Mouse (Mus musculus) heart, embryonic 12.5 days (tissue): ENCODE data around the gene Zfp511. TPM values are rescaled to one million over a fixed set of nuclear protein-coding genes. Genes with fewer than 3 reads are reported as not detected.

Source experiments
- ATAC-seq: fragments of 200-750 bp; cut with Nextera tagmentation; 2 replicates; pipeline ENCODE4 v1.8.0; 2017; ENCODE audit warnings: moderate TSS enrichment, moderate library complexity; ENCODE audit not compliant: insufficient number of reproducible peaks, low FRiP score
- H3K27ac ChIP-seq: fragments of 300-500 bp; sonication (generic); 2 replicates; pipeline ENCODE4 v1.5.1; 2016; ENCODE audit warnings: mild to moderate bottlenecking, moderate library complexity; ENCODE audit not compliant: poor library complexity, severe bottlenecking
- H3K27me3 ChIP-seq: fragments of 300-500 bp; sonication (generic); replicated peaks from 2 replicates; pipeline ENCODE4 v1.6.1; 2016; ENCODE audit warnings: mild to moderate bottlenecking, moderate library complexity
- H3K36me3 ChIP-seq: fragments of 300-500 bp; sonication (generic); 2 replicates; pipeline ENCODE4 v1.6.1; 2016; ENCODE audit warnings: mild to moderate bottlenecking, moderate library complexity
- H3K4me1 ChIP-seq: fragments of 300-500 bp; sonication (generic); replicated peaks from 2 replicates; pipeline ENCODE4 v1.6.1; 2016; ENCODE audit warnings: mild to moderate bottlenecking
- H3K4me2 ChIP-seq: fragments of 300-500 bp; sonication (generic); 2 replicates; pipeline ENCODE4 v1.6.1; 2016; ENCODE audit warnings: mild to moderate bottlenecking, moderate library complexity
- H3K4me3 ChIP-seq: fragments of 300-500 bp; sonication (generic); 2 replicates; pipeline ENCODE4 v1.5.1; 2016; ENCODE audit warnings: mild to moderate bottlenecking
- H3K9ac ChIP-seq: fragments of 300-500 bp; sonication (generic); 2 replicates; pipeline ENCODE4 v1.6.1; 2016; ENCODE audit warnings: mild to moderate bottlenecking, moderate library complexity
- H3K9me3 ChIP-seq: fragments of 300-500 bp; sonication (generic); replicated peaks from 2 replicates; pipeline ENCODE4 v1.6.1; 2016; ENCODE audit warnings: mild to moderate bottlenecking, moderate library complexity
- WGBS: fragments of 180-500 bp; shearing (Covaris S2); methylation state at CpG from one replicate; pipeline ENCODE4 v1.1.7; 2016; 5-methylcytosine and 5-hydroxymethylcytosine counted together
- polyA plus RNA-seq: library from polyadenylated mRNA; unstranded; fragments of >200 nt; fragmentation: Nextera tagmentation; extraction: Ambion mirVana; gene quantifications from 2 replicates; pipeline ENCODE4 v1.2.1, GENCODE M21; 2016

The Zfp511 gene
- 30.9 and 37.1 TPM in 2 replicates for polyA plus RNA-seq

DNA sequence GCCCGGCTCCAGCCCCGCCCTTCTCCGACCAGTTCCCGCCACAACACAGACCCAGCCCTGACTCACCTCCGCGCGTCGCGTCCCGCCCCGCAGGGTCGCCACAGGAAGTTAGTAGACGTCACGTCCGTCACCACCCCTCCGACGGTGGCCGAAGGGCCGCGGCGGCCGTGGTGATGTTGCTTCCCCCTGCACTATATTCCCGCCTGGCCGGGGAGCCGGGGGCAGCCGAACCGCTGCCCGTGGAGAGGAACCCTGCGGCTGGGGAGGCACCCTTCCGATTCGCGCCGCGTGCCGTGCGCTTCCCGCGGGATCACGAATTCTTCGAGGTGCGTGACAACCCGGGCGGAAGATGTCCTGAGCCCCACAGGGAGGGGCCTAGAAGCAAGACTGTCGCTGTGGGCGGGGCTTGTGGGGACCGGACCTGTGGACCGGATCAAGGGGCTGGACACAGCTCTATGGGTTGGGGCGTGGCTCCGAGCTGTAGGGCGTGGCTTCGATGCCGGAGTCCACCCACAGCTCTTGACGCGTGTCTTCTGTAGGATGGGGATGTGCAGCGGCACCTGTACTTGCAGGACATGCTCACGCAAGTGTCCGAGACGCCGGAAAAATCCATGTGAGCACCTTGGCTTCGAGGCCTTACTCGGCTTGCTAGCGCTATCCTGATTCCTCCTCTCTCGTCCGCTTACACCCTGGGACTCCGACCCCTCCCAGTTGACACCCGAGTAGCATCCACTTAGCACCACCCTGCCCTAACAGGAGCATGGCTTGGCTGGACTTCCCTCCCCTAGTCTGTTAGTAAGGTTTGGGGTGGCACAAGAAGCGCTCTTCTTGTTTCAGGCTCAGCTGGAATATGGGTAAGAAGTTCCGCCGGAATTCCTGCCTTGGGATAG lies at the start of gene Zfp511, which contains the start of gene Tubgcp2:
Zfp511 (plus strand) TSS at position 111 of the 890 bp plus-strand sequence.
Tubgcp2 (minus strand) TSS at position 389 of the 890 bp plus-strand sequence.
- H3K27ac ChIP-seq, result peak within 1 kb of the TSS; percentile 78
- H3K4me1 ChIP-seq, result peaks cover 19% of the 10 kb centered on the region
- peak within 1 kb of the TSS; percentile 73 for H3K4me3 ChIP-seq
- H3K4me2 ChIP-seq, result peak within 1 kb of the TSS; percentile 81
- peak; percentile 99 for ATAC-seq
- no peaks in the 10 kb centered on the region for H3K27me3 ChIP-seq
- no peaks in the 10 kb centered on the region for H3K9me3 ChIP-seq
- 1% methylated on average over 69 of the region's 69 CpGs for WGBS
- H3K9ac ChIP-seq, result peak within 1 kb of the TSS; percentile 91
- H3K36me3 ChIP-seq, result peaks cover 41% of the 10 kb centered on the region

DNA sequence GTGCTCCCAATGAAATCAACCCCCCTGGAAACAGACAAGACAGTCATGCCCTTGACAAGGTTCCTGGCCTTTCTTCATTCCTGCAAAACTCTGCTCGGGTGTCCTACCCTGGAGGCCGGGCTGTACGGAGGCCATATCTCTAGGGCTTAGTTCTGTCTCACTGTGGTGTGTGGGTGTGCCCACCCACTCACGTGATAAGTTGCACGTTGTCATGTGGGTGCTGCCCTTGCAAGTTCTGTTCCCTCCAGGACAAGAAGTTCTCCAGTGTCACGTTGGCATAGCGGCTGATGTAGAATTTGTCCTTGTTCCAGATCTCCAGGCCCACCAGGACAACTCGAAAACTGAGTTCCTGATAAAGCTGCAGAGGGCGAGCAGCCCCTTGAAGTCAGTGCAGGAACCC lies 47.9 kb upstream of the Zfp511 start:
- H3K9me3 ChIP-seq, result no peaks in the 10 kb centered on the region
- H3K4me2 ChIP-seq, result no peak overlapping the region
- H3K36me3 ChIP-seq, result 0 out of 2 replicates have a peak, but pooled peaks cover 2% of the 10 kb centered on the region
- 75% methylated on average over 9 of the region's 9 CpGs for WGBS
- no peak overlapping the region for H3K4me3 ChIP-seq
- peaks cover 87% of the 10 kb centered on the region for H3K27me3 ChIP-seq
- no peaks in the 10 kb centered on the region for H3K4me1 ChIP-seq
- no peak overlapping the region for H3K9ac ChIP-seq
- no peak overlapping the region for H3K27ac ChIP-seq
- ATAC-seq, result no peak

DNA sequence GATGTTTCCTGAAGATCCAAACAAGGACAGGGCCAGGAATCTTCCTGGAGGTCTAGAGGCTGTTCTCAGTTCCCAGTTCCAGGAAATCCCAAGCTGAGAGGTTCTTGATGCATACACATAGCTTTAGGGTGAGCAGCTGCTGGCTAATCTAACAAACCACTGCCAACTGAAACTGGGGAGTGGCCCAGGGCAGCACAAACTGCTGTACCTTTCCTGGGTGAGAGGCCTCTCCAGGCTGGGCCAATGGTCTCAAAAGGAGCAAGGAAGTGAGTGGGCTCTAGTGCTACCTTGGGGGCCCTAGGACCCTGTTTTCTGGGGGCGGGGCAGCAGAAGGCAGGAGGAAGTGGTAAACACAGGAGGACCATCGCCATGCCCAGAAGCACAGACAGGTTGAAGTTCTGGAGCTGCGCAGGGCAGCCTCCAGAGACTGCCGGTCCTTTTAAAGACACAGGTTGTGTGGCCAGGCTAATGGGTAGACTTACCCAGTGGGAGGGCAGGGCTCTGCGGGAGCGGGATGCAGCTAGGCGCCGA lies 45.3 kb upstream of the Zfp511 start:
- no peak for ATAC-seq
- Histone ChIP-seq H3K4me2 (no peak overlapping the region), H3K27me3 (peaks cover 66% of the 10 kb centered on the region), H3K27ac (no peak overlapping the region), H3K36me3 (peaks cover 15% of the 10 kb centered on the region), H3K9ac (no peak overlapping the region), H3K4me3 (no peak overlapping the region), H3K9me3 (no peaks in the 10 kb centered on the region), H3K4me1 (no peaks in the 10 kb centered on the region)
- 73% methylated on average over 8 of the region's 8 CpGs for whole genome bisulfite sequencing

DNA sequence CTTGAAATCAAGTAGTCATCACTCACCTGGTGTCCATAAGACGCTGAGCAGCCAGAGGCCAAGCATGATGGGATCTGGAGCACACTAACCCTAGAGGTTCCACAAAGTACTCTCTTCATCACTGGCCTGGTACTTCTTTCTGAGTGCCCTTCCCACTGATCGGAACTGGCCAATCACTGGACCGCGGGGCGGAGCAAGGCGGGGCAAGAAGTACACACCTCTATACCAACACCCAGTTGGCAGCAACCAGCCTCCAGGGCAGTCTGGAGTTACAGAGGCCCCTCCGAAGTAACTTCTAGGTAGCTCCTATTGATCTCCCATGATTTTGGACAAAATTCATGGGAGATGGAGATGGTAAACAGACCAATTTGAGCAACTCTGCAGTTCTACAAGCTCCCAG lies 43.8 kb upstream of the Zfp511 start, which contains the start of gene Adam8:
Adam8 (minus strand) TSS at position 157 of the 400 bp plus-strand sequence.
- no peak within 1 kb of the TSS for H3K4me2 ChIP-seq
- ATAC-seq, result no peak
- no peaks in the 10 kb centered on the region for H3K9me3 ChIP-seq
- H3K27ac ChIP-seq, result no peak within 1 kb of the TSS
- H3K9ac ChIP-seq, result no peak within 1 kb of the TSS
- 29% methylated on average over 7 of the region's 7 CpGs for WGBS
- peaks cover 51% of the 10 kb centered on the region for H3K27me3 ChIP-seq
- no peak within 1 kb of the TSS for H3K4me3 ChIP-seq
- peaks cover 27% of the 10 kb centered on the region for H3K36me3 ChIP-seq
- no peaks in the 10 kb centered on the region for H3K4me1 ChIP-seq

DNA sequence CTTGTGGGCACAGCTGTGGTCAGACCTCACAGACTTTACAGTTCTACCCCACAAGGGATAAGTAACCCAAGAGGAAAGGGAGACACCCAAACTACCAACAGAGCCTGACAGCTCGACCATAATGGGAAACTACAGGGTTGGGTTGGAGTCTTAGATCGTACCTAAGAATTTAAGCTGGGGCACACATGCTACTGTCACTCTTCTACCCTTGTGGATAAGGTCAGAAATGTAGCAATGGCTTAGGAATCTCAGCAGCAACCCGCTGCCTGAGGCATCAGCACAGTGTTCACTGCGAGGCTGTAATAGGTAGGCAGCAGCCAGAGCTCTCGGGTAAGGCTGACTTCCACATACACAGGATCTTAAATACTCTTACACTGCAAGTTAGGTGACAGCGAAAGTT lies 42.7 kb upstream of the Zfp511 start:
- ATAC-seq, result no peak
- Histone ChIP-seq H3K27ac (no peak overlapping the region), H3K9me3 (no peaks in the 10 kb centered on the region), H3K4me2 (no peak overlapping the region), H3K4me1 (no peaks in the 10 kb centered on the region), H3K36me3 (peaks cover 39% of the 10 kb centered on the region), H3K27me3 (peaks cover 40% of the 10 kb centered on the region), H3K9ac (no peak overlapping the region), H3K4me3 (no peak overlapping the region)
- 86% methylated on average over 6 of the region's 6 CpGs for WGBS

DNA sequence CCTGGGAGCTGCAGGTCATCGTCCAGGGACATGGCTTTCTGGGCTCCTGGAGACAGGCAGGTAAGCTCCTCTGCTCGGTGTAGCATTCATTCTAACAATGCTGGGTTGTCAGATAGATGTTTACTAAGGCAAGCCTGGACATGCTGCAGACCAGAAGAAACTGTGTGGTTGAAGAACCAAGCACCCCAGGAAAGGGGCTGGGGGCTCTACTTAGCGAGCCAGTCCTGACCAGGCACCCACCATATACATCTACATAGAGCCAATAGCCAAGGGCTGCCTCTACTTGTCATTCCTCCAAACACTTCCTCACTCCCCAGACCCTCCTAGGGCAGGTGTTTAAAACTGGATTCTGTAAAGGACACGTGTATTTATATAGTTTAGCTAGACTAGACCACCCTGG lies 42.0 kb upstream of the Zfp511 start:
- Histone ChIP-seq H3K9me3 (no peaks in the 10 kb centered on the region), H3K27ac (no peak overlapping the region), H3K9ac (no peak overlapping the region), H3K4me2 (no peak overlapping the region), H3K27me3 (peaks cover 33% of the 10 kb centered on the region), H3K36me3 (peaks cover 45% of the 10 kb centered on the region), H3K4me1 (no peaks in the 10 kb centered on the region), H3K4me3 (no peak overlapping the region)
- WGBS, result 73% methylated on average over 4 of the region's 4 CpGs
- ATAC-seq, result no peak

DNA sequence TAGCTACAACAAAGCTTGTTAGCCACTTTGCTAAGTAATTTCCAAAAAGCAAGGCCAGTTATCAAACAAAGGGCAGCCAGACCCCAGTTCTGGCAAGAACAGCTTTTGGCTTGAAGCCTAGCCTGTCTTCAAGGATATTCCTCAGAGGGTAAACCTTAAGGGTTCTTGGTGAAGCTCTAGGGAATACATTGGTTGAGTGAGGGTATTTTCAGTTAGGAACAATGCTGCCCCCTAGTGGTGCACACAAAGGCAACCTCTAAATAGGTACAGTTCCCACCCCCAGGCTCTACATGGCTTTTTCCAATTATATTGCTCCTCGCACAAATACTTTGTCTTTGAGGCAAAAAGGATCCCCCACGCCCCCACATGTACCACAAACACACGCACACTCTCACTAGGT lies 41.5 kb upstream of the Zfp511 start:
- Histone ChIP-seq H3K9ac (no peak overlapping the region), H3K27ac (no peak overlapping the region), H3K4me2 (no peak overlapping the region), H3K9me3 (no peaks in the 10 kb centered on the region), H3K36me3 (peaks cover 50% of the 10 kb centered on the region), H3K27me3 (peaks cover 30% of the 10 kb centered on the region), H3K4me3 (no peak overlapping the region), H3K4me1 (no peaks in the 10 kb centered on the region)
- 39% methylated on average over 3 of the region's 3 CpGs for WGBS
- no peak for ATAC-seq

DNA sequence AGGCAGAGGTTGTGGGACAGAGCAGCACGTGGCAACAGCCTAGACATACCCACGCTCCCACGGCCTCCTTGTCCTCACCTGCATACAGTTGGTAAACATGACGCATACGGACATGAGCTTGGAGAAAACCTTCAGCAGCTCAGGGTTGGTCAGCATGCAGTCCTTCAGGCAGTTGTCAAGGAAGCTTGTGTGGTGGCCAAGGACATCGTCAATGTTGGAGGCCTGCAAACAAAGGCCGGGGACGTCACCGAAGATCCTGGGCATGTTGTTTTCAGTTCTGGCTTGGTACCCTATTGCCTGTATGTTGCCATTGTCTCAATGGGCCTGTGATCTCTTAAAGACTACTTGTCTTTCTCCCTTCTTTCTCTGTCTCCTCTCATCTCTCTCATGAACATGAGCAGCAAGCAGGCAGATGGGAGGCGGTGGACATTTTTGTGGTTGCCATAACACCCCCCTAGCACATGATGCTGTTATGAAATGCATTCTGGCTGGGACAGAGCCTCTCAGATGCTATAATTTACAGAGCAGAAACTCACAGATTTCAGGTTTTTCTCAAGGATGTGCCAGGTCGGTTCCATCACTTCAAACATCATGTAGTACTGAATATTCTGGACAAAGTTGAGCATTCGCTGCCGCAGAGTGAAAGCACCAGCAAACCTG lies 37.4 kb upstream of the Zfp511 start:
- no peak for ATAC-seq
- 95% methylated on average over 13 of the region's 13 CpGs for WGBS
- Histone ChIP-seq H3K4me2 (no peak overlapping the region), H3K36me3 (peaks cover 84% of the 10 kb centered on the region), H3K9ac (no peak overlapping the region), H3K9me3 (no peaks in the 10 kb centered on the region), H3K4me3 (no peak overlapping the region), H3K27ac (no peak overlapping the region), H3K4me1 (no peaks in the 10 kb centered on the region), H3K27me3 (0 out of 2 replicates have a peak, but pooled peaks cover 5% of the 10 kb centered on the region)

DNA sequence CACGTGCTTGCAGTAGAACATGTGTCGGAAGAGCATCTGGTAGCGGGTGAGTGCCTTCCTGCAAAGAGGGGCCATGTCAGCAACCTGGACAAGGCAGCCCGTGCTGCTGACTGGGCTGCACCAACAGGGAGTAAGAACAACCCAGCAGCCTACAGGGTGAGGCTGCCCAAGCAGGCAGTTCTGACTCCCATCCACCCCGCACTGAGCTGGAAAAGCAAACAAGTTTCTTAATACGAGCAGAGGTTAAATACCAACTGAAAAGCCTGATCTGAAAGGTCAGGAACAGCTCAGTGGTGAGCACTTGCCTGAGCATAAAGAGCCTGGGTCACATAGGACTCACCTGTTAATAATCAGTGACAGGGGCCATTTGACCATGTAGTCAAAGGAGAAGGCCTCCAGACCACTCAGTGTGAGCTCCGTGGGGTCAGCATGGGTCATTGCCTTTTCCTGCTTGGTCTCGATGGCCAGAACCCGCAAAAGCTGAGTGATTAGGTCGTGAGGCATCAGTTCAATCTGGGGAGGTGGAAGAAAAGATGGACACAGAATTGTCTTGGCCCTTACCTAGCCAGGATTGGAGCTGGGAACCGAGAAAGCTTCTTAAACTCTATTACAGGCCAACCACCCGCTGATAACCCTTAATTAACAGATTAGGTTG lies 35.0 kb upstream of the Zfp511 start:
- no peak for ATAC-seq
- 84% methylated on average over 12 of the region's 12 CpGs for WGBS
- no peaks in the 10 kb centered on the region for H3K9me3 ChIP-seq
- no peak overlapping the region for H3K4me3 ChIP-seq
- H3K36me3 ChIP-seq, result peaks cover 89% of the 10 kb centered on the region
- H3K4me2 ChIP-seq, result no peak overlapping the region
- H3K27ac ChIP-seq, result no peak overlapping the region
- no peaks in the 10 kb centered on the region for H3K27me3 ChIP-seq
- no peak overlapping the region for H3K9ac ChIP-seq
- H3K4me1 ChIP-seq, result no peaks in the 10 kb centered on the region

DNA sequence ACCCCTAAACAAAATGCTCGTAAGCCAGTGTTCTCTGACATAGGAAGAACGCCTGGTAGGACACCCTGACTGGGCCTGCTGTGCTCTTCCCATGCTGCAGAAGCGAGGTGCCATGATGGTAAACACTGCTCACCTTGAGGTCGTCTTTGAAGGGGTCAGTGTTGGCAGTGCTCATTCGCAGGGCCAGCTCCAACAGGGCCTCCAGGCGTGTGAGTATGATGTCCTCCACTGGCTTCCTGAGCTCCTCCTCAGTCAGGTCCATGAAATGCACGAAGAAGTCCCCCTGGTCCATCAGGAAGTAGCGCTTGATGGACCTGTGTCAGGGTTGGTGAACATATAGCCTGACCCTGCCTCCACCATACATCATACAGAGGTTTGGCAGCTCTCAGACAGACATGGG lies 31.5 kb upstream of the Zfp511 start:
- H3K27ac ChIP-seq, result no peak overlapping the region
- H3K27me3 ChIP-seq, result no peaks in the 10 kb centered on the region
- H3K9ac ChIP-seq, result no peak overlapping the region
- no peaks in the 10 kb centered on the region for H3K9me3 ChIP-seq
- peaks cover 74% of the 10 kb centered on the region for H3K36me3 ChIP-seq
- H3K4me1 ChIP-seq, result no peaks in the 10 kb centered on the region
- ATAC-seq, result no peak
- no peak overlapping the region for H3K4me3 ChIP-seq
- 87% methylated on average over 8 of the region's 8 CpGs for WGBS
- no peak overlapping the region for H3K4me2 ChIP-seq
